Mouse (Mus musculus) small intestine, adult 2 months (tissue): ENCODE data around the gene Gckr. TPM values are rescaled to one million over a fixed set of nuclear protein-coding genes. Genes with fewer than 3 reads are reported as not detected.

ENCODE experiments used
- H3K27ac ChIP-seq: fragments of 200-500 bp; 2 replicates; pipeline ENCODE4 v1.5.1; 2012; ENCODE audit warnings: low read depth, low read length, control low read depth, inconsistent platforms; ENCODE audit not compliant: insufficient read depth
- H3K27me3 ChIP-seq: fragments of 200-500 bp; 2 replicates; pipeline ENCODE4 v1.6.1; 2012; ENCODE audit warnings: mild to moderate bottlenecking, moderate library complexity, low read length, inconsistent platforms; ENCODE audit not compliant: control insufficient read depth, insufficient read depth
- H3K36me3 ChIP-seq: fragments of 200-500 bp; 2 replicates; pipeline ENCODE4 v1.6.1; 2012; ENCODE audit warnings: mild to moderate bottlenecking, low read length, control low read depth, inconsistent platforms; ENCODE audit not compliant: control insufficient read depth, insufficient read depth
- H3K4me1 ChIP-seq: fragments of 200-500 bp; 2 replicates; pipeline ENCODE4 v1.6.1; 2012; ENCODE audit warnings: low read length, inconsistent platforms, mixed read lengths; ENCODE audit not compliant: control insufficient read depth, insufficient read depth, insufficient read length
- H3K4me3 ChIP-seq: fragments of 200-500 bp; 2 replicates; pipeline ENCODE4 v1.5.1; 2012; ENCODE audit warnings: low read depth, mild to moderate bottlenecking, control low read depth, inconsistent platforms, low read length, moderate library complexity
- CTCF ChIP-seq: fragments of 200-500 bp; IDR thresholded peaks from 2 replicates; pipeline ENCODE4 v1.5.1; 2012; ENCODE audit warnings: low read depth, mild to moderate bottlenecking, control low read depth, inconsistent platforms, low read length, moderate library complexity, mixed read lengths; ENCODE audit not compliant: insufficient replicate concordance, insufficient read length; ENCODE audit errors: extremely low read depth
- POLR2A ChIP-seq: fragments of 200-500 bp; IDR thresholded peaks from 2 replicates; pipeline ENCODE4 v1.6.1; 2012; ENCODE audit warnings: low read depth, mild to moderate bottlenecking, control low read depth, inconsistent platforms, low read length, moderate library complexity
- WGBS: fragments of 180-500 bp; shearing (Covaris S2); methylation state at CpG from one replicate; pipeline ENCODE4 v1.1.7; 2018; 5-methylcytosine and 5-hydroxymethylcytosine counted together
- polyA plus RNA-seq: library from polyadenylated mRNA; depleted of rRNA; stranded (reverse); fragments of >200 nt; gene quantifications from 2 replicates; pipeline ENCODE4 v1.2.3, GENCODE M21; 2012

Gckr gene
- polyA plus RNA-seq, 1 experiment, result 0.05 TPM

- Histone ChIP-seq H3K27ac (no peak overlapping the region), H3K4me3 (peak overlapping the region; percentile 58), H3K36me3 (no peaks in the 10 kb centered on the region), H3K4me1 (peaks cover 12% of the 10 kb centered on the region), H3K27me3 (peaks cover 18% of the 10 kb centered on the region)
- WGBS, result 16% methylated on average over 29 of the region's 29 CpGs
- TF ChIP-seq CTCF (no peak), POLR2A (no peak)
Measured at GRCm38 (mm10) chr5:31294964-31295605, 2.2 kb upstream of the Gckr start.

DNA sequence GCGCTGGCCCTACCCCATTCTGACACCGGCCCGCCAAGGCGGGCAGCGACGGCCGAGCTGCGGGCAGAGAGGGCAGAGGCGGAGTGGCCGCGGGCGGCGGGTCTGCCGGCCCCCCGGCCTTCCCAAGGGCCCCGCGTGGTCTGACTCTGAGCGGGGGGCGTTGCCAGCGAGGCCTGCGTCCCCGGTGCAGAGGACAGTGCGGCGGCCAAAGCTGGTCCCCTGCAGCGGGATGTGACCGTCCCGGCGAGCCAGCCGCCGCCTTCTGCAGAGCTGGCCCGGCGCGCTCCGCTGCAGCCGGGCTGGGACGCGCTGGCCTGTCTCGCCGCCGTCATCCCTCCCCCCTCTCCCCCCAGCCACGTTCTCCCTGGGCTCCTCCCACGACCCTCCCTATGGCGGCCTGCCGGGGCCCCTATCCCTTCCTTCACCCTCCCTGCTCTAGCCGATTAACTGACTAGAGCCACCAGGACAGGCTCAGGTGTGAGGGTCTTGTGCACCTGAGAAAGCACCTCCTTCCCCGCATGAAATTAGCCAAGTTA is 1.6 kb upstream of the Gckr start, which contains the start of gene Fndc4:
Gene Fndc4, minus strand, starts transcription at position 475 of the 536 bp plus-strand sequence.
- peaks cover 12% of the 10 kb centered on the region for H3K4me1 ChIP-seq
- under 1% methylated on average over 46 of the region's 46 CpGs for WGBS
- H3K27ac ChIP-seq, result no peak within 1 kb of the TSS
- peaks cover 18% of the 10 kb centered on the region for H3K27me3 ChIP-seq
- peak within 1 kb of the TSS; percentile 58 for H3K4me3 ChIP-seq
- TF ChIP-seq CTCF (no peak), POLR2A (no peak)
- H3K36me3 ChIP-seq, result no peaks in the 10 kb centered on the region

- no peak for TF ChIP-seq CTCF
- TF ChIP-seq POLR2A, result no peak
- no peaks in the 10 kb centered on the region for H3K36me3 ChIP-seq
- WGBS, result 36% methylated on average over 3 of the region's 3 CpGs
- peaks cover 10% of the 10 kb centered on the region for H3K4me1 ChIP-seq
- H3K27ac ChIP-seq, result no peak overlapping the region
- peaks cover 18% of the 10 kb centered on the region for H3K27me3 ChIP-seq
- H3K4me3 ChIP-seq, result no peak overlapping the region
Measured at GRCm38 (mm10) chr5:31297981-31298380, 738 bp downstream of the Gckr start.

DNA sequence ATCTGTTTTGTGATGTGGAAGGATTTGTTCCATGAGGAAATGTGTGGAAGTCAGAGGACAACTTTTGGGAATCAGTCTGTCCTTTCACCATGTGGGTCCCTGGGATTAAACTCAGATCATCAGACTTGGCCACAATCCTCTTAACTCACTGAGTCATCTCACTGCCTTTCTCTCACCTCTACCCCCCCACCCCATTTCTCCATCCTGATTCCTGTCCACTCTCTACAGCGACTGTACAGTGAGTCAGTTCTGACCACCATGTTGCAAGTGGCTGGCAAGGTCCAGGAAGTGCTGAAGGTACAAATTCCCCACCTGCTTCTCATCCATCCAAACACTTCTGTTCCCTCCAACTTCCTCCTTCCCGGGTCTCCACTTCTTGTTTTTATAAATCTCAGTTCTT is 1.2 kb downstream of the Gckr start:
- no peaks in the 10 kb centered on the region for H3K36me3 ChIP-seq
- WGBS, result 14% methylated on average over 2 of the region's 2 CpGs

DNA sequence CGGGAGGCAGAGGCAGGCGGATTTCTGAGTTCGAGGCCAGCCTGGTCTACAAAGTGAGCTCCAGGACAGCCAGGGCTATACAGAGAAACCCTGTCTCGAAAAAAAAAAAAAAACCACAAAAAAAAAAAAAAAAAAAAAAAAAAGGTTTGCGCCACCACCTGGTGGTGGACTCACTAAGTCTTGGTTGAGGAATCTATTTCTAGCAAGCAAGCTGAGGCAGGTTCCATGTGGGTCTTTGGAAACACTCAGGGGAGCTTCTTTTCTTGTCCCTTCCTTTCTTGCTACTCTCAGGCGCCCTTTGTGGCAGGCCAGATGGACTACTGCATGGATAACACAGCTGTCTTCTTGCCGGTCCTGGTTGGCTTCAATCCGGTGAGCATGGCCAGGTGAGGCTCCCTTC is 4.6 kb downstream of the Gckr start:
- Histone ChIP-seq H3K27me3 (peaks cover 9% of the 10 kb centered on the region; the same call in 1 of the 2 replicates), H3K4me1 (peaks cover 3% of the 10 kb centered on the region; the same call in 1 of the 2 replicates), H3K4me3 (no peak overlapping the region), H3K36me3 (no peaks in the 10 kb centered on the region), H3K27ac (no peak overlapping the region)
- WGBS, result 71% methylated on average over 8 of the region's 8 CpGs
- TF ChIP-seq CTCF (no peak), POLR2A (no peak)

More for the DNA sequence above, 1.2 kb downstream of the Gckr start:
- Histone ChIP-seq H3K4me3 (no peak overlapping the region), H3K4me1 (peaks cover 10% of the 10 kb centered on the region), H3K27ac (no peak overlapping the region), H3K27me3 (peaks cover 18% of the 10 kb centered on the region)
- TF ChIP-seq CTCF (no peak), POLR2A (no peak)

DNA sequence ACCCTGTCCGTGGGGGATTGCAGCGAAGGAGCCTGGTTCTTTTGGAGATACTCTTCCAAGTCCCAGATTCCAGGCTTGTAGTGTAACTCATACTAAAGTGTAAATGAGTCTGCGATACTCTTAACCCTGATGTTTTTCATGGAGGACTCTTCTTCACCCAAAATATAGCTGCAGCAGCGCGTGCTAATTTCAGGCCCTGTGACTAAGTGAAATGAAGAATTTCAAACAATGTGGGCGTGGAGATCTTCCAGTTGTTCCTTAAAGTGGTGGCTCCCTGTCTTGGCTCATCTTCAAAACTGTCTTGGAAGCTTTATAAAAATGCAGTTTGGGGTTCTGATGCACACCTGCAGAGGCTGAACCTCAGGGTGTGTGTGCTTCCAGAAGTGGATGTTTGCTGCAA is 5.8 kb downstream of the Gckr start:
- TF ChIP-seq POLR2A (no peak), CTCF (no peak)
- Histone ChIP-seq H3K4me1 (no peaks in the 10 kb centered on the region), H3K36me3 (no peaks in the 10 kb centered on the region), H3K4me3 (no peak overlapping the region), H3K27ac (no peak overlapping the region), H3K27me3 (peaks cover 3% of the 10 kb centered on the region; the same call in 1 of the 2 replicates)
- WGBS, result 84% methylated on average over 6 of the region's 6 CpGs

GRCm38 (mm10) chr5:31312806-31313205 is 15.6 kb downstream of the Gckr start:
- no peak overlapping the region for H3K4me3 ChIP-seq
- H3K27me3 ChIP-seq, result no peaks in the 10 kb centered on the region
- 86% methylated on average over 8 of the region's 8 CpGs for WGBS
- no peaks in the 10 kb centered on the region for H3K4me1 ChIP-seq
- no peaks in the 10 kb centered on the region for H3K36me3 ChIP-seq
- TF ChIP-seq CTCF (no peak), POLR2A (no peak)
- H3K27ac ChIP-seq, result no peak overlapping the region
